Mouse (Mus musculus): Measurements from ENCODE around the gene Dkkl1. TPM values are rescaled to one million over a fixed set of nuclear protein-coding genes. Genes with fewer than 3 reads are reported as not detected.
A peak's percentile ranks its signal among the peaks of the same experiment; 100 is the strongest.

The Dkkl1 gene
- polyA plus RNA-seq, 1 experiment: 0.08 TPM

DNA sequence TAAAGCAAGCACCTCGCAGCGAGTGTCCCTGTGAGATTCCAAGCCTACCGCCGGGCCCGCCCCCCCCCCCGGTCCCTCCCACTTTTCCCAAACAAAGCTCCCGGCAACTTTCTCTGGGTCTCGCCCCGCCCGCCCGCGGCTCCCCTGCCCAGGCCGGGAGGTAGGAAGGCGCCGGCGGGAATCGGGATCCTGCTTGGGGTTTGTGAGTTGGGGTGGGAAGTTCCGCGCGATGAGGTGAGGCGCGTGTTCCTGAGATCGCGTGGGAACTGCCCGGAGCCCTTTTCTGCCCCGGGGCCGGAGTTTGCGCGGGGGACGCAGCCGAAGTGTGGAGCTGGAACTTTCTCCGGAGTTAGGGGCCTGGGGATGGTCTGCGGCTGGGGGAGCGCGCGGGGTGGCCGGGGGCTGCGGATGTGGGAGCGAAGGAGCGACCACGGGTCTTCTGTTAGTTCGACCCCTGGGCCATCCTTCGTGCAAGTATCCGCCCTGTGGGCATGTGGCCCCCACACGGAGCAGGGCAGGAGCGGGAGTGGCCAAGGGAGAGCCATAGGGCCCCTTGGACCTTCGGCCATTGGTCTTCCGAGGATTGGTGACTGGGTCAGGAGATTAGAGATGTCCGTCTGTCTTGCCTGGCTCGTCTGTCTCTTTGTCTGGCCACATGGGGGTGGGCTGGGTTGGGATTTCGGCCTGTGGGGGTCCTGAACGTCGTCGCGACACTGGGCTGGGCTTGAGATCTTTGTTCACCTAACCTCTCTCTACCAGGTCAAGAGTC, 3.9 kb upstream of the Dkkl1 start, which contains the start of gene Tead2:
Gene Tead2 (plus strand): TSS at position 81 of the 769 bp plus-strand sequence.
- TF ChIP-seq POLR2AphosphoS2 (IDR thresholded peaks at IDR 0.05; ENCODE audit: insufficient read length, low read depth) (peak; percentile 21), CEBPB (IDR thresholded peaks at IDR 0.05; ENCODE audit: insufficient read depth, poor library complexity, severe bottlenecking) (no peak)
- no peaks in the 10 kb centered on the region for H3K79me2 ChIP-seq (ENCODE audit: control insufficient read depth, insufficient read depth)
- no peak within 1 kb of the TSS for H3ac ChIP-seq (ENCODE audit: control insufficient read depth, insufficient read length)
- peak within 1 kb of the TSS; percentile 58 for H3K4me3 ChIP-seq
- H3K27me3 ChIP-seq (ENCODE audit: control insufficient read depth, insufficient read depth, insufficient read length): no peaks in the 10 kb centered on the region
- no peaks in the 10 kb centered on the region for H3K36me3 ChIP-seq (ENCODE audit: control insufficient read depth, insufficient read depth)
- H3K4me2 ChIP-seq (ENCODE audit: low read depth): peak within 1 kb of the TSS; percentile 90

DNA sequence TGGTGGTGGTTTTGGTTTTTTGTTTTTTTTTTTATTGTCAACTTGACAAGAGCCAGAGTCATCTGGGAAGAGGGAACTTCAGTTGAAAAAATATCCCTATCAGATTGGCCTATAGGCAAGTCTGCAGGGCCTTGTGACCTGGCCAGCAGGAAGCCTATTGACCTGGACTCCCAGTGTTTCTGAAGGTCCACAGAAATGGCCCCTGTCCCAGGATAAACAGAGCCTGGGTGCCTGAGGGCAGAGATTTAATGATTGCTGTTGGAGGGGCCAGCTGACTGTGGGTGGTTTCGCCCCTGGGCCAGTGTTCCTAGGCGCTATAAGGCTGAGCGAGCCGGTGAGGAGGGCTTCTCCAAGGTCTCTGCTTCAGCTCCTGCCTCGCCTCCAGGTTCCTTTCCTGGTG, 1.8 kb upstream of the Dkkl1 start:
- no peaks in the 10 kb centered on the region for H3K79me2 ChIP-seq (ENCODE audit: control insufficient read depth, insufficient read depth)
- no peaks in the 10 kb centered on the region for H3K36me3 ChIP-seq (ENCODE audit: control insufficient read depth, insufficient read depth)
- no peak overlapping the region for H3ac ChIP-seq (ENCODE audit: control insufficient read depth, insufficient read length)
- no peak overlapping the region for H3K4me3 ChIP-seq
- H3K4me2 ChIP-seq (ENCODE audit: low read depth): no peak overlapping the region
- H3K27me3 ChIP-seq (ENCODE audit: control insufficient read depth, insufficient read depth, insufficient read length): peaks cover 7% of the 10 kb centered on the region
- no peak for TF ChIP-seq MYOG (IDR thresholded peaks at IDR 0.05; ENCODE audit: control insufficient read depth in 1 of 3, insufficient read depth in 1 of 3, insufficient read length in 2 of 3, low read depth in 2 of 3)
- TF ChIP-seq MYOD1 (IDR thresholded peaks at IDR 0.05; ENCODE audit: control insufficient read depth in 1 of 3, insufficient read length in 2 of 3, low read depth in 2 of 3): no peak
- TF ChIP-seq E2F4 (IDR thresholded peaks at IDR 0.05; ENCODE audit: insufficient read depth): no peak

DNA sequence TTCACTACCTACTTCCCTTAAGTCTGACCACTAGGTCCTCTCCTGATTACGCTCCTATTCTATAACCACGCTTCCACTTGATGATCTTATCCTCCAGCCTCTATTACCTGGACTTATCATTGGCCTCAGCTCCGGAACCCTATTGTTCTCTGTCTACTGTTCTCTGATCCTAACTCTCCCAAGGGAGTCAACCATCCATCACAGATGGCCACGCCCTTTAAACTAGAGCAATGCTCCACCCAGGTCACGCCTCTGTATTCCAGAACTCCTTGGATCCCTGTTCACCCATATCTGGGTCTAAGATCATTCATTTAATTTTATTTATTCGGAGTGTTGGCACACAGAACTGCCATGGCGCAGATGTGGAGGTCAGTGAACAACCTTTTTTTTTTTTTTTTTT, 409 bp upstream of the Dkkl1 start:
- Histone ChIP-seq H3ac (ENCODE audit: control insufficient read depth, insufficient read length) (no peak overlapping the region), H3K27me3 (ENCODE audit: control insufficient read depth, insufficient read depth, insufficient read length) (peaks cover 7% of the 10 kb centered on the region), H3K36me3 (ENCODE audit: control insufficient read depth, insufficient read depth) (no peaks in the 10 kb centered on the region), H3K4me3 (no peak overlapping the region), H3K4me2 (ENCODE audit: low read depth) (no peak overlapping the region), H3K79me2 (ENCODE audit: control insufficient read depth, insufficient read depth) (no peaks in the 10 kb centered on the region)
- TF ChIP-seq REST (IDR thresholded peaks at IDR 0.05; ENCODE audit: insufficient read depth, insufficient read length): no peak
- no peak for TF ChIP-seq SRF (IDR thresholded peaks at IDR 0.05; ENCODE audit: control insufficient read depth, insufficient read length, low read depth)
- no peak for TF ChIP-seq TCF3 (IDR thresholded peaks at IDR 0.05; ENCODE audit: insufficient read length, low read depth)
- no peak for TF ChIP-seq USF1 (IDR thresholded peaks at IDR 0.05; ENCODE audit: low read depth)
- TF ChIP-seq CEBPB (IDR thresholded peaks at IDR 0.05; ENCODE audit: insufficient read depth, poor library complexity, severe bottlenecking): no peak
- TF ChIP-seq MAX (IDR thresholded peaks at IDR 0.05; ENCODE audit: low read depth): no peak
- TF ChIP-seq POLR2AphosphoS2 (IDR thresholded peaks at IDR 0.05; ENCODE audit: insufficient read length, low read depth): no peak
- TF ChIP-seq E2F4 (IDR thresholded peaks at IDR 0.05; ENCODE audit: insufficient read depth): no peak

DNA sequence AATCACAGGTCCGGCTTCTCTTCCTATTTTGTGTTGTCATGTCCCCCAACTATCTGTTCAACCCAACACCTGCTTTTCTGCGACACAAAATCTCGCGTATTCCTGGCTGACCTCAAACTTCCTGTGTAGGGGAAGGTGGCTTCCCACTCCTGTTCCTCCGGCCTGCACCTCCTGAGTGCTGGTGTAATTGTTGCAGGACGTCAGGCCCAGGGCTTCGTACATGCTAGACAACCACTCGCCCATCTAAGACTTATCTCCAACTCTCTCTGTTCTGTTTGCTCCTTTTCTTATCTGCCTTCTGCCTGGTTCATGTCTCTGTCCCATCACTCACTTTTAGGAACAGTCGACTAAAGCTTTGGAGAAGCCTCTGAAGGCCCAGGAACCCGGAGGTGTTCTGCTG, 877 bp downstream of the Dkkl1 start:
- Histone ChIP-seq H3K4me3 (no peak overlapping the region), H3K4me2 (ENCODE audit: low read depth) (no peak overlapping the region), H3K36me3 (ENCODE audit: control insufficient read depth, insufficient read depth) (no peaks in the 10 kb centered on the region), H3K27me3 (ENCODE audit: control insufficient read depth, insufficient read depth, insufficient read length) (peaks cover 9% of the 10 kb centered on the region), H3K79me2 (ENCODE audit: control insufficient read depth, insufficient read depth) (no peaks in the 10 kb centered on the region), H3ac (ENCODE audit: control insufficient read depth, insufficient read length) (no peak overlapping the region)
- TF ChIP-seq TCF12 (IDR thresholded peaks at IDR 0.05; ENCODE audit: insufficient read depth, poor library complexity, severe bottlenecking): no peak
- TF ChIP-seq MYOG (IDR thresholded peaks at IDR 0.05; ENCODE audit: control insufficient read depth in 1 of 3, insufficient read depth in 1 of 3, insufficient read length in 2 of 3, low read depth in 2 of 3): no peak
- no peak for TF ChIP-seq CEBPB (IDR thresholded peaks at IDR 0.05; ENCODE audit: insufficient read depth, poor library complexity, severe bottlenecking)
- TF ChIP-seq TCF3 (IDR thresholded peaks at IDR 0.05; ENCODE audit: insufficient read length, low read depth): no peak
- TF ChIP-seq SRF (IDR thresholded peaks at IDR 0.05; ENCODE audit: control insufficient read depth, insufficient read length, low read depth): no peak

DNA sequence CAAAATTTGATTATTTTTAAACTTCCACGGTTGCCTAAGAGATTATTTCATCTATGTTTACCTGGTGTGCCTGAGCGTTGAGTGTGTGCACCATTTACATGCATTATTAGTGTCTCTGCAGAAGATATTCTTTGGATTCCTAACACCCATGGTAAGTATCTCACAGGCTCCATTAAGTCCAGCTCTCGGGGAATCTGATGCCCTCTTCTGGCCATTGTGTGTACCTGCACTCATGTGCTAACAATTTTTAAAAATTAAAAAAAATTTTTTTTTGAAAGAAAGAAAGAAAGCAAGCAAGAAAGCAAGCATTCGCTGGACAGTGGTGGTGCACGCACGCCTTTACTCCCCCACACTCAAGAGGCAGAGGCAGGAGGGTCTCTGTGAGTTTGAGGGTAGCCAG, 3.7 kb downstream of the Dkkl1 start:
- H3K36me3 ChIP-seq (ENCODE audit: control insufficient read depth, insufficient read depth): no peaks in the 10 kb centered on the region
- no peak overlapping the region for H3ac ChIP-seq (ENCODE audit: control insufficient read depth, insufficient read length)
- H3K4me2 ChIP-seq (ENCODE audit: low read depth): no peak overlapping the region
- H3K79me2 ChIP-seq (ENCODE audit: control insufficient read depth, insufficient read depth): no peaks in the 10 kb centered on the region
- H3K27me3 ChIP-seq (ENCODE audit: control insufficient read depth, insufficient read depth, insufficient read length): peaks cover 11% of the 10 kb centered on the region
- TF ChIP-seq MYOG (IDR thresholded peaks at IDR 0.05; ENCODE audit: control insufficient read depth in 1 of 3, insufficient read depth in 1 of 3, insufficient read length in 2 of 3, low read depth in 2 of 3) (no peak), SRF (IDR thresholded peaks at IDR 0.05; ENCODE audit: control insufficient read depth, insufficient read length, low read depth) (no peak), MYOD1 (IDR thresholded peaks at IDR 0.05; ENCODE audit: control insufficient read depth in 1 of 3, insufficient read length in 2 of 3, low read depth in 2 of 3) (no peak), E2F4 (IDR thresholded peaks at IDR 0.05; ENCODE audit: insufficient read depth) (no peak), POLR2AphosphoS2 (IDR thresholded peaks at IDR 0.05; ENCODE audit: insufficient read length, low read depth) (no peak), TCF12 (IDR thresholded peaks at IDR 0.05; ENCODE audit: insufficient read depth, poor library complexity, severe bottlenecking) (no peak), USF1 (IDR thresholded peaks at IDR 0.05; ENCODE audit: low read depth) (no peak), REST (IDR thresholded peaks at IDR 0.05; ENCODE audit: insufficient read depth, insufficient read length) (no peak), POLR2A (IDR thresholded peaks at IDR 0.05; ENCODE audit: insufficient read length, low read depth) (no peak), CEBPB (IDR thresholded peaks at IDR 0.05; ENCODE audit: insufficient read depth, poor library complexity, severe bottlenecking) (no peak), TCF3 (IDR thresholded peaks at IDR 0.05; ENCODE audit: insufficient read length, low read depth) (no peak), MAX (IDR thresholded peaks at IDR 0.05; ENCODE audit: low read depth) (no peak)
- H3K4me3 ChIP-seq: no peak overlapping the region
